17 mouse cellular contexts compared by ENCODE assay signal in the genomic region with DNA sequence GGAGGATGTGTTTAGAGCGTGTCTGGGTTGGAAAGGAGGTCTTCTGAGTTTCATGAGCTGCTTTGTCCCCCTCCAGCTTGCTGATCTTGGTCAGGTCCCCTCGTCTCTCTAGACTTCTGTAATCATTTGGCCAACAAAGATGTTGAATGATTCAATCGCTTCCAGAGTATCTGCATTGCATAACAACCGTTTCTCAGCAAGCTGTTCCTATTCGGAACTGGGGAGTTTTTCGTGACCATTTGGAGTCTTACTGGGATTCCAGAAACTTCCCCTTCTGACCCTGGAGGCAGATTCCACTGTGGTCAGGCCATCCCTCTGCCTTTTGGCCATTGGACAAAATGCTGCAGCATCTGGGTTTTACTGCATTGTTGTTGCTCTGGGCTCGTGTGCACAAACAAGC.
DNase-seq lines count a peak whose midpoint lies in the region; TF ChIP-seq lines count a peak whose summit lies in the region.
"Had no signal": no experiment of that assay in that cellular context is flagged by ENCODE, and none has a peak within 500 bp of the region (broad histone marks: within the 10 kb centered on the region; RNA-seq: fewer than 3 reads in every experiment).

No protein-coding gene starts in this region.

- no peak for TF ChIP-seq CTCF in layer of hippocampus, adult 2 months (conservative IDR thresholded peaks at IDR 0.05)

- H3K4me3 ChIP-seq in layer of hippocampus, adult 2 months, result no peak overlapping the region
- H3K4me3 ChIP-seq: forebrain, embryonic 15.5 days; limb, embryonic 12.5 days; midbrain, embryonic 15.5 days had no signal

- peak overlapping the region; percentile 74 for H3K27ac ChIP-seq in layer of hippocampus, adult 2 months
- H3K27ac ChIP-seq: forebrain, embryonic 15.5 days; hindbrain, postnatal 0 days; limb, embryonic 12.5 days; midbrain, embryonic 15.5 days had no signal

- peak; percentile 50 to 73 for DNase-seq in heart, adult 18-20 months
- DNase-seq in heart, postnatal 25 days (ENCODE audit: low spot score), result no peak
- peak in 1 of 2 experiments; percentile 30 for DNase-seq in layer of hippocampus, adult 2 months (ENCODE audit: low spot score in 2 of 2)
- DNase-seq in layer of hippocampus, postnatal 25 days (ENCODE audit: extremely low spot score in 1 of 2, low spot score in 1 of 2), result no peak
- DNase-seq in 3T3-L1 (ENCODE audit: low read depth, low spot score), result peak; percentile 42
- peak; percentile 42 for DNase-seq in brain, adult 2 months (ENCODE audit: low read depth, low spot score)
- DNase-seq in thymus, postnatal 0 days (ENCODE audit: low spot score), result no peak
- DNase-seq: adrenal gland, postnatal 10 days; cerebellum, postnatal 10 days; embryo, embryonic 11 days; gastrocnemius, postnatal 14 days; kidney, adult 8-10 months; thymus, postnatal 4 days had no signal

- intact Hi-C loops in heart, postnatal 25 days (cut with DNase I), result no loop called here

Comparison
In these comparisons a context has a peak if more than half of its experiments do, and no peak if none do; other contexts are left out.
1. DNase-seq: peak in heart, adult 18-20 months (2 of 2), 3T3-L1 (single experiment) and brain, adult 2 months (single experiment); none in heart, postnatal 25 days (single experiment), layer of hippocampus, postnatal 25 days (0 of 2) and thymus, postnatal 0 days (single experiment).